Mouse (Mus musculus) testis, adult 2 months (tissue): ENCODE data around the gene Fbxl20.

ENCODE experiments used
- CTCF ChIP-seq: fragments of 200-500 bp; IDR thresholded peaks from 2 replicates; pipeline ENCODE4 v1.5.1; 2012; ENCODE audit warnings: low read depth, mild to moderate bottlenecking, inconsistent platforms, low read length, moderate library complexity; ENCODE audit not compliant: control insufficient read depth, insufficient read depth, insufficient replicate concordance
- POLR2A ChIP-seq: fragments of 200-500 bp; IDR thresholded peaks from 2 replicates; pipeline ENCODE4 v1.6.1; 2012; ENCODE audit warnings: low read depth, mild to moderate bottlenecking, inconsistent platforms, low read length, moderate library complexity; ENCODE audit not compliant: control insufficient read depth

DNA sequence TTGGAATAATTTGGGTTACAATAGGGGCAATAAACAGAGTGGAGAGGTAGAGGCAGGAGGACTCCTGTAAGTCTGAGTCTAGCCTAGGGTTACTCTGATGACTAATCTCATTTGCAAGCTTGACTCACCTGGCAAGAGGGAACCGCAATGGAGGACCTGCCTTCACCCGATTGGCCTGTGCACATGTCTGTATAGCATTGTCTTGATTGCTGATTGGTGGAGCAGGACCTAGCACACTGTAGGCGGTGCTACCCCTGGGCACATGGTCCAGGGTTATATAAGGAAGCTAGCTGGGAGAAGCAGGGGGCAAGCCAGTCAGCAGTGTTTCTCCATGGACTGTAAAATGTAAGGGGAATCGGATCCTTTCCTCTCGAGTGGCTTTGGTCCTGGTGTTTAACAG is 92.2 kb downstream of the Fbxl20 start:
- no peak for TF ChIP-seq POLR2A
- TF ChIP-seq CTCF: no peak
